Comparison of ENCODE assay signal across 13 mouse cellular contexts in the genomic region with DNA sequence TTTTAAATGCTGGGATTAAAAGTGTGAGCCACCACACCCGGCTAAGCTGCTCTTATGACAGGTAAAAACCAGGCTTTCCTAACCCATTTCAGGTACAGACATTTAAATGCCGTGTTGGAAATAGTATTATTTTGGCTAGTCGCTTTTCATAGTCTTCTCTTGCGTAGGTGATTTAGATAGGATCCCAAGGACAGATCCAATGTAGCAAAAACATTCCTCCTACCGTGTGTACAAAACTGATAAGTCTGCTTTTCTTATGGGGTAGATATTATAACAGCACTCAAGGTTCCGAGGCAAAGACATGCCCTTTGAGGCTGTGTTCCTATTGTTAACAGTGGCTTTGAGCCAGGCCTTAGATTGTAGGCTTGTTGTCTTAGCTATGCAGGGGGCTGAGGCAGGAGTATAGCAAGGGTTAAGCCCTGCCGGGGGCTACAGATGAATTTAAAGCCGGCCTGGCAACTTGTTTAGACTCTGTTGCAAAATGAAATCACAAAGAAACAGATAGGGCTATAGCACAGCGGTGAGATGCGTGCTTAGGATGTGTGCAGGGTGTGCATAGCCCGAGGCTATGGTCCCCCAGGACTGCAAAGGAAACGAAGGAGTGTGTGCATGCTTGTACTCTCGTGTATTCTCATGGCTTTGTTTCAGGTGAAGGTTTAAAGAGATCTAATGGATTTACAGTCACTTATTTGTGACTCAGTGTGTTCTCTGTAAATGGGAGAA. TPM values are rescaled to one million over a fixed set of nuclear protein-coding genes. Genes with fewer than 3 reads are reported as not detected.
A peak's percentile ranks its signal among the peaks of the same experiment; 100 is the strongest.
DNase-seq lines count a peak whose midpoint lies in the region; ATAC-seq and TF ChIP-seq lines count a peak whose summit lies in the region.
"Had no signal": no experiment of that assay in that cellular context is flagged by ENCODE, and none has a peak within 500 bp of the region (broad histone marks: within the 10 kb centered on the region; RNA-seq: fewer than 3 reads in every experiment).

No protein-coding gene starts in this region.

- H3K9ac ChIP-seq in liver, embryonic 12.5 days = peak overlapping the region; percentile 62
- no peak overlapping the region for H3K9ac ChIP-seq in midbrain, embryonic 16.5 days (ENCODE audit: low read depth, low read length)
- H3K9ac ChIP-seq: hindbrain, embryonic 12.5 days; limb, embryonic 13.5 days had no signal

- peaks cover 15% of the 10 kb centered on the region for H3K4me1 ChIP-seq in heart, embryonic 10.5 days
- H3K4me1 ChIP-seq in testis, adult 2 months (ENCODE audit: control insufficient read depth, insufficient read depth, low read length) = no peaks in the 10 kb centered on the region; the same call in 1 of the 2 replicates
- peaks cover 26% of the 10 kb centered on the region for H3K4me1 ChIP-seq in liver, embryonic 12.5 days
- no peaks in the 10 kb centered on the region for H3K4me1 ChIP-seq in midbrain, embryonic 16.5 days (ENCODE audit: control insufficient read depth, insufficient read depth, low read length)
- H3K4me1 ChIP-seq: hindbrain, embryonic 12.5 days had no signal

- no peak for TF ChIP-seq CTCF in testis, adult 2 months (IDR thresholded peaks at IDR 0.05; ENCODE audit: control insufficient read depth, insufficient read depth, insufficient replicate concordance, low read depth, low read length)

- 75% methylated on average over 13 of the region's 13 CpGs for WGBS in heart, embryonic 10.5 days
- WGBS in liver, embryonic 12.5 days (ENCODE audit: insufficient replicate concordance) = 49% methylated on average over 13 of the region's 13 CpGs
- WGBS in midbrain, embryonic 16.5 days = 68% methylated on average over 13 of the region's 13 CpGs

- peak overlapping the region; percentile 52; the same call in 1 of the 2 replicates for H3K27ac ChIP-seq in heart, embryonic 10.5 days
- peak overlapping the region; percentile 42 for H3K27ac ChIP-seq in testis, adult 2 months (ENCODE audit: control insufficient read depth, insufficient read depth, low read depth, low read length)
- H3K27ac ChIP-seq in liver, embryonic 12.5 days = peak overlapping the region; percentile 88
- no peak overlapping the region for H3K27ac ChIP-seq in midbrain, embryonic 16.5 days (ENCODE audit: low read length)
- H3K27ac ChIP-seq: hindbrain, embryonic 12.5 days; limb, embryonic 13.5 days had no signal

- no peaks in the 10 kb centered on the region for H3K27me3 ChIP-seq in heart, embryonic 10.5 days (ENCODE audit: insufficient read depth, poor library complexity, severe bottlenecking)
- no peaks in the 10 kb centered on the region for H3K27me3 ChIP-seq in testis, adult 2 months (ENCODE audit: control insufficient read depth, insufficient read depth, low read length)
- H3K27me3 ChIP-seq in liver, embryonic 12.5 days (replicated peaks) = no peaks in the 10 kb centered on the region
- H3K27me3 ChIP-seq in midbrain, embryonic 16.5 days (ENCODE audit: control insufficient read depth, insufficient read depth, low read depth, low read length) = no peaks in the 10 kb centered on the region
- H3K27me3 ChIP-seq: hindbrain, embryonic 12.5 days; limb, embryonic 13.5 days had no signal

- no peak for DNase-seq in heart, embryonic 10.5 days (ENCODE audit: low spot score)
- DNase-seq in heart, postnatal 4 days = no peak
- no peak for DNase-seq in testis, postnatal 14 days (ENCODE audit: low spot score)
- no peak for DNase-seq in cerebellum, adult 8-10 months
- no peak for DNase-seq in adrenal gland, adult 18-20 months (ENCODE audit: low spot score in 2 of 2)
- DNase-seq: cerebellum, adult 2 months; kidney, adult 11 months; thymus, adult 18-20 months had no signal

- H3K9me3 ChIP-seq in heart, embryonic 10.5 days = no peaks in the 10 kb centered on the region
- H3K9me3 ChIP-seq in liver, embryonic 12.5 days (replicated peaks) = no peaks in the 10 kb centered on the region
- no peaks in the 10 kb centered on the region for H3K9me3 ChIP-seq in midbrain, embryonic 16.5 days (replicated peaks; ENCODE audit: control insufficient read depth, low read length, poor library complexity, severe bottlenecking)
- H3K9me3 ChIP-seq: hindbrain, embryonic 12.5 days; limb, embryonic 13.5 days had no signal

- ATAC-seq in liver, embryonic 12.5 days = peak; percentile 89
- no peak for ATAC-seq in midbrain, embryonic 16.5 days

- no peak overlapping the region for H3K4me3 ChIP-seq in heart, embryonic 10.5 days
- no peak overlapping the region for H3K4me3 ChIP-seq in testis, adult 2 months (ENCODE audit: control insufficient read depth, low read depth, low read length)
- peak overlapping the region; percentile 19; the same call in 1 of the 2 replicates for H3K4me3 ChIP-seq in liver, embryonic 12.5 days
- no peak overlapping the region for H3K4me3 ChIP-seq in midbrain, embryonic 16.5 days (ENCODE audit: low read depth, low read length)
- H3K4me3 ChIP-seq: hindbrain, embryonic 12.5 days; limb, embryonic 13.5 days had no signal

- no peaks in the 10 kb centered on the region for H3K36me3 ChIP-seq in heart, embryonic 10.5 days
- H3K36me3 ChIP-seq in testis, adult 2 months (ENCODE audit: control insufficient read depth, insufficient read depth, low read length) = no peaks in the 10 kb centered on the region
- peaks cover 7% of the 10 kb centered on the region for H3K36me3 ChIP-seq in liver, embryonic 12.5 days
- H3K36me3 ChIP-seq in midbrain, embryonic 16.5 days (ENCODE audit: control insufficient read depth, insufficient read depth, low read length) = no peaks in the 10 kb centered on the region
- H3K36me3 ChIP-seq: hindbrain, embryonic 12.5 days; limb, embryonic 13.5 days had no signal

- H3K4me2 ChIP-seq in liver, embryonic 12.5 days = peak overlapping the region; percentile 70
- H3K4me2 ChIP-seq in midbrain, embryonic 16.5 days (ENCODE audit: low read length) = no peak overlapping the region
- H3K4me2 ChIP-seq: hindbrain, embryonic 12.5 days; limb, embryonic 13.5 days had no signal

- no peak for TF ChIP-seq POLR2A in testis, adult 2 months (IDR thresholded peaks at IDR 0.05; ENCODE audit: control insufficient read depth, low read depth, low read length)

RNA-seq across cellular contexts. Expression of gene Commd8, which starts 57.7 kb away (rescaled TPM):
- polyA plus RNA-seq in heart, embryonic 10.5 days (2016; fragmentation: Nextera tagmentation; extraction: Ambion mirVana) = 117 and 133 TPM in 2 replicates
- total RNA-seq in heart, postnatal 4 days (2021) = 10 to 100 TPM; 43.2 to 46.3 TPM
- 2.7 and 3.7 TPM in 2 replicates for polyA plus RNA-seq in testis, adult 2 months (2012; rRNA removed)
- 76.0 and 79.2 TPM in 2 replicates for polyA plus RNA-seq in liver, embryonic 12.5 days (2016; fragmentation: Nextera tagmentation; extraction: Ambion mirVana)
- polyA plus RNA-seq in midbrain, embryonic 16.5 days (2015; fragmentation: Nextera tagmentation; extraction: Ambion mirVana) = 155 and 163 TPM in 2 replicates
- total RNA-seq in adrenal gland, adult 18-20 months (2021) = 10 to 100 TPM; 53.5 to 56.1 TPM

Comparison
In these comparisons a context has a peak if more than half of its experiments do, and no peak if none do; other contexts are left out.
1. RNA of gene Commd8, which starts 57.7 kb away (polyA plus RNA-seq): 155 to 163 TPM in midbrain, embryonic 16.5 days, 117 to 133 TPM in heart, embryonic 10.5 days and 76.0 to 79.2 TPM in liver, embryonic 12.5 days; 2.7 to 3.7 TPM in testis, adult 2 months; every median in the first group is over 10 times any median in the second.